Mouse (Mus musculus): ENCODE results near the gene 2010111I01Rik. TPM values are rescaled to one million over a fixed set of nuclear protein-coding genes. Genes with fewer than 3 reads are reported as not detected.

The 2010111I01Rik gene
- polyA plus RNA-seq, 1 experiment: 117 TPM

DNA sequence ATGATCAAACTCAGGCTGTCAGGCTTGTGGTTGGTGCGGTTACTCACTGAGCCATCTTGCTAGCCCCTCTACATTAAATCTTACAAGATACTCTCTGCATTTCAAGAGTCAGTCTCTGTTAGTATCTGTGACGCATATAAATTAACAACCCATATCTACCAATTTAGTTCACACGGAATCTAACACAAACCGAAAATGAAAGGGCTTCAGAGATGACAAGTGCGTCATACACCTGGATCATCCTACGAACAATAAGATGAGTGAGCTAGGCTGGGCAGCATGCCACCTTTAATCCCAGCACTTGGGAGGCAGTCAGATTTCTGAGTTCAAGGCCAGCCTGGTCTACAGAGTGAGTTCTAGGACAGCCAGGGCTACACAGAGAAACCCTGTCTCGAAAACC, 355.1 kb downstream of the 2010111I01Rik start:
- TF ChIP-seq CTCF (IDR thresholded peaks at IDR 0.05; ENCODE audit: extremely low read depth, insufficient read depth, low read length) (no peak), POLR2A (IDR thresholded peaks at IDR 0.05; ENCODE audit: extremely low read depth, insufficient read depth, low read length) (no peak)

DNA sequence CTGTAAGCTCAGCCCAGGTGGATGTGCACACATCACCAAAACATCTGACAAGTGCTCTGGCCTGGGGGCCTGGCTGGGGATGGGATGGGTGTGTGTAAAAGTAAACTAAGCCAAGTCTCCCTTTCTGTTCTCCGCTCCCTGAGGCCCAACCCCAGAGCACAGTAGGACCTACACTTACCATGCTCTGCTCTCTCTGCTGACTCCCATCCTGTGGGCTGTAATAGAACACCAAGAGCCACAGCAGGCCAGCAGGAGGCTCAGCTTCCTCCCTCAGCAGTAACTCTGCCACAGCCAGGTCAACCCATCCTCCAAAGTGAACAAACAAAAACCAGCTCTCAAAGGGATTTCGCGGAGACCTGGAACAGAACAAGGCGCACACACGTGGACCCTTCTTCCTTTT, 357.0 kb downstream of the 2010111I01Rik start:
- H3K4me3 ChIP-seq (ENCODE audit: insufficient read depth, low read length): no peak overlapping the region
- H3K27ac ChIP-seq (ENCODE audit: insufficient read depth, low read length): peak overlapping the region; percentile 74
- H3K4me1 ChIP-seq (ENCODE audit: control insufficient read depth, insufficient read depth, low read length): peaks cover 6% of the 10 kb centered on the region
- TF ChIP-seq CTCF (IDR thresholded peaks at IDR 0.05; ENCODE audit: extremely low read depth, insufficient read depth, low read length): no peak
- TF ChIP-seq POLR2A (IDR thresholded peaks at IDR 0.05; ENCODE audit: extremely low read depth, insufficient read depth, low read length): no peak

More for the DNA sequence above, 355.1 kb downstream of the 2010111I01Rik start:
- no peak overlapping the region for H3K27ac ChIP-seq (ENCODE audit: insufficient read depth, low read length)
- peaks cover 5% of the 10 kb centered on the region for H3K4me1 ChIP-seq (ENCODE audit: control insufficient read depth, insufficient read depth, low read length)
- H3K4me3 ChIP-seq (ENCODE audit: insufficient read depth, low read length): no peak overlapping the region

DNA sequence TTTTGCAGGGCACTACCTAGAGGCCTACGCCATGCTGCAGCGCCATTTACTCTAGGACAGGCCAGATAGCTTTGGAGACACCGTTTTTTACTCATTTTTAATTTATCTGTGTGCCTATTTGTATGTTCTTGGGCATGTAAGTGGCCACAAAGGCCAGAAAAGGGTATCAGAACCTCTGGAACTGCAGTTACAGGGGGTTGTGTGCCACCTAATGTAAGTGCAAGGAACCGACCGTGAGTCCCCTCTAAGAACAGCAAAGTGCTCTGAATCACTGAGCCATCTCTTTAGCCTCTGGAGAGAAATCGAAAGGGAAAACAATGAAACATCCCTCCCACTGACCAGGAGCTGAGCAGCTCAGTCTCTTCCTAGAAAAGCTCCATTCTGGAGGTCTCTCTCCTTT, 358.1 kb downstream of the 2010111I01Rik start:
- no peak overlapping the region for H3K4me3 ChIP-seq (ENCODE audit: insufficient read depth, low read length)
- TF ChIP-seq POLR2A (IDR thresholded peaks at IDR 0.05; ENCODE audit: extremely low read depth, insufficient read depth, low read length) (no peak), CTCF (IDR thresholded peaks at IDR 0.05; ENCODE audit: extremely low read depth, insufficient read depth, low read length) (no peak)
- H3K27ac ChIP-seq (ENCODE audit: insufficient read depth, low read length): peak overlapping the region; percentile 60; the same call in 1 of the 2 replicates

DNA sequence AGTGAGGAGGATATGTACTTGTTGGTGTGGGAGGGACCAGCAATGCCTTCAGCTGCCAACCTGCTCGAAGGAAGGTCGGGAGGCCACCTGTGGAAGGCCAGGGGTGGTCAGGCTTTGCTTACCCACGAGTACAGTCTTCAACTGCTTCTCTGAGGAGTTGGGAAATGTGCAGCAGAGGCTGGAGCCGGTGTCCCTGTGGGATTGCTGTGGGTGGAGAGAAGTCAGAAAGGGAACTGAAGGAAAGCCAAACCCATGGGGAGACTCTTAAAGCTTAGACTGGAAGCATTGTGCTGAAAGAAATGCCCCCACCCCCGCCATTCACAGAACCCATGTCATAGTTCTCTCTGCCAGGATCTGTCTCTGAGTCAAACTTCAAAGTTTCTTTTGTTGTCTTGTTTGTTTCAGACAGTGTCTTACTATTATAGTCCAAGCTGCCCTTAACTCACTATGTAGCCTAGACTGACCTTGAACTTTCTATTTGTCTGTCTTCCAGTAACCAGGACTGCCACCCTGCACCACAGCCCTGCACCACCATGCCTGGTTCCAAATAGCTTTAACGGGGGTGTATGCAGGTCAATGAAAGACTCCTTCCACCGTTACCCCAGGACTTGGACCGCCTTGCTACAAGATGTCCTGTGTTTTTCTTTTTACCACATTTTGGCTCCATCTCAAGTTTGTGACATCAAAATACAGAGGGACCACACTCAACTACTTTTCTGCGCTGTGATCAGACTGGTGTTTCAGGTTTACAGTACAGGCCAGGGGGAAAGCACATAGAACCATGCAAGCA, 358.8 kb downstream of the 2010111I01Rik start:
- no peak for TF ChIP-seq POLR2A (IDR thresholded peaks at IDR 0.05; ENCODE audit: extremely low read depth, insufficient read depth, low read length)
- no peak for TF ChIP-seq CTCF (IDR thresholded peaks at IDR 0.05; ENCODE audit: extremely low read depth, insufficient read depth, low read length)
- peaks cover 6% of the 10 kb centered on the region for H3K4me1 ChIP-seq (ENCODE audit: control insufficient read depth, insufficient read depth, low read length)
- peak overlapping the region; percentile 60 for H3K27ac ChIP-seq (ENCODE audit: insufficient read depth, low read length)
- H3K4me3 ChIP-seq (ENCODE audit: insufficient read depth, low read length): no peak overlapping the region

More for the DNA sequence above, 358.1 kb downstream of the 2010111I01Rik start:
- peaks cover 6% of the 10 kb centered on the region for H3K4me1 ChIP-seq (ENCODE audit: control insufficient read depth, insufficient read depth, low read length)

DNA sequence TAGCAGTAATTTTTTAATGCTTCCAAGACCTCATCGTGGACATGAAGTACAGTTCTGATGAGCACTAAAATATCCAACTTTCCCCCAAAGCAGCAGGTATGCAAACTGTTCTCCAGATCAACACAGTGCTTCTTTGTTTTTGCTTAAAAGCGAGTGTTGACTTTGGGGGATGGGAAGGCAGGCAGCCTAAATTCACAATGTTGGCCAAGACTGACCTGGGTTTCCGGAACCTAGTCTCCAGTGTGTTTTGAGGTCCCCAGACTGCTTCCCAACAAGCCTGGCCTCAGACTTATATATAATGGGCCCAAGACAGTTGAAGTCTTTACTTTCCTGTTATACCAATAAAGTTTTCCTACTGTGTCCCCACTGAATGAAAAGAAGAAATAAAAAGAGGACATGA, 359.6 kb downstream of the 2010111I01Rik start:
- peak overlapping the region; percentile 60 for H3K27ac ChIP-seq (ENCODE audit: insufficient read depth, low read length)
- no peak for TF ChIP-seq POLR2A (IDR thresholded peaks at IDR 0.05; ENCODE audit: extremely low read depth, insufficient read depth, low read length)
- TF ChIP-seq CTCF (IDR thresholded peaks at IDR 0.05; ENCODE audit: extremely low read depth, insufficient read depth, low read length): no peak
- H3K4me1 ChIP-seq (ENCODE audit: control insufficient read depth, insufficient read depth, low read length): peaks cover 5% of the 10 kb centered on the region; the same call in 1 of the 2 replicates
- no peak overlapping the region for H3K4me3 ChIP-seq (ENCODE audit: insufficient read depth, low read length)

DNA sequence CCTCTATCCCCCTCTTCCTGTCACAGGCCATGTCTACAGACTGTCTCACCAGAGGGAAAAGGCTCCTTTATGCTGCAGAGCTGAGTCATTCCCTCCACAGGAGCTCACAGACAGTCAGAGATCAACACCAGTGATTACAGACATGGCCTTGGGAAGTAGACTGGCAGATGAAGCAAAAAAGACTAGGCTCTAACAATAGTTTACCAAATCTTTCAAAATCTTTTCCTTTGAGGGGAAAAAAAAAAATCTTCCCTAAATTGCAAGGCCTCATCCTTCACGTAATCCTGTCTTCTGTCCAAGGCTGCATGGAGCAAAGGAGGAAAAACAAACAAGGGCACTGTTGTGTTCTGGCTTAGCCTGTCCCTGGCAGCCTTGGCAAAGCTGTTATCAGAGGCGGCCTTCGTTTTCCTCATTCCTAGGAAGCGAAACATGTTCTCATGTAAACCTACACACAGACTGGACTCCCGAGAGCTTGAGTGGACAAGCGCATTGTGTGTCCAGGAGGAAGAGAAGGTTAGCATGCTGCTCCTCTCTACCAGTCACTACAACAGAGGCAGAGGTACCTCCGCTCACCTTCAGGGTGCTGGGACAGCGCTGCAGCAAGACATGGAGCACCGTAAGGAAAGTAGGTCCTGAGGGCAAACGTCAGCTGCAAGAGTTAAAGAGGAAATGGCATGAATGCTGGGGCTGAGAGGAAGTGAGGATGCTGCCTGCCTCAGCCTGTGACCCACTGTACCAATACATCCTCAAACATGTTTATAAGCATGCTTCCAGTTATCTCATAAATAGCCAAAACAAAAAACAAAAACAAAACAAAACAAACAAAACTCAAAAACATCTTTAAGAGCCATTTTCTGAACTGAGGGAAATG, 360.5 kb downstream of the 2010111I01Rik start:
- Histone ChIP-seq H3K4me1 (ENCODE audit: control insufficient read depth, insufficient read depth, low read length) (peaks cover 5% of the 10 kb centered on the region; the same call in 1 of the 2 replicates), H3K27ac (ENCODE audit: insufficient read depth, low read length) (peak overlapping the region; percentile 60; the same call in 1 of the 2 replicates)
- TF ChIP-seq POLR2A (IDR thresholded peaks at IDR 0.05; ENCODE audit: extremely low read depth, insufficient read depth, low read length): no peak
- TF ChIP-seq CTCF (IDR thresholded peaks at IDR 0.05; ENCODE audit: extremely low read depth, insufficient read depth, low read length): no peak

DNA sequence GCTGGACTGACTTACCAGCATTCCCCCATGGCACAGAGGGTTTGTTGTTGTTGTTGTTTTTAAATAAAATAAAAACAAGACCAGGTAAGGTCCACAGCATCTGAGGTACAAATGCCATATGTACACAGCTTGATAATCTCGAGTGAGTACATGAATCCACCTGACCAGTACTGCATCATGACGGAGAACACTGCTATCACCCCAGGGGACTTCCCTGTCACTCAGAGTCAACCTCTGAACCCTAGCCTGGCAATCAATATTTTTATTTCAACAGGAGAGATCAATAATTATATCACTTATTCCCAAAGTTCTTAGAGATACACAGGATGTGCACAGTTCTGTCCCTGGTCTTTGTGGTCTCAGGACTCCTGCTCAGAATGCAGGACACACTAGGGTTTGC, 361.3 kb downstream of the 2010111I01Rik start:
- TF ChIP-seq POLR2A (IDR thresholded peaks at IDR 0.05; ENCODE audit: extremely low read depth, insufficient read depth, low read length) (no peak), CTCF (IDR thresholded peaks at IDR 0.05; ENCODE audit: extremely low read depth, insufficient read depth, low read length) (no peak)
- Histone ChIP-seq H3K4me1 (ENCODE audit: control insufficient read depth, insufficient read depth, low read length) (peaks cover 5% of the 10 kb centered on the region; the same call in 1 of the 2 replicates), H3K4me3 (ENCODE audit: insufficient read depth, low read length) (no peak overlapping the region), H3K27ac (ENCODE audit: insufficient read depth, low read length) (no peak overlapping the region)

More for the DNA sequence above, 360.5 kb downstream of the 2010111I01Rik start:
- no peak overlapping the region for H3K4me3 ChIP-seq (ENCODE audit: insufficient read depth, low read length)

DNA sequence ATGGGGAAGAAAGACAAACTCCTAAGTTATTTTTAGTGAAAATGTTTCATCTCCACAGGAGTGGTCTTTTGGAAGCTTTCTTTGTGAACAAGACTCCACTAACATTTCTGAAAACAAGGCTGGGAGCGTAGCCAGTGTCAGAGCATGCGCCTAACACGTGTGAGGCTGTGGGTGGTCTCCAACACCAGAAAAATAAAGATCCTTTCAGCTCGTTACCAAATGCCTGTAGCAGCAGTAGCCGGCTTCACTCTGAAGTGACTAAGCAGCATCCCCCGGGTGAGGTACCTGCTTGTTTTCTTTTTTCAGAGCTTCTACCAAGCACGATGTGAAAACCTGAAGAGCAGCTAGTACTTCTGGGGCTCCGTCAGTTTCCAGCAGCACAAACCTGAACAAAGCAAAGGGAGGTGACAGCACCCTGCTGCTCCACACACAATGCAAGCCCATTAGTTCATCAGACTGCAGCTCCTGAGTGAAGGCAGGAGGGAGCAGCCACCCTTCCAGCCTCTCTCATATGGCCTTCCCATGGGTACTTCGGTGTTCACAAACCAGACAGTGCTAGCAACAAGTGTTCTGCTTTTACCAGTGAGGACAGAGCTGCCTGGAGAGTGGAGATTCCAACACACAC, 365.7 kb downstream of the 2010111I01Rik start:
- Histone ChIP-seq H3K4me1 (ENCODE audit: control insufficient read depth, insufficient read depth, low read length) (peaks cover 2% of the 10 kb centered on the region; the same call in 1 of the 2 replicates), H3K4me3 (ENCODE audit: insufficient read depth, low read length) (no peak overlapping the region), H3K27ac (ENCODE audit: insufficient read depth, low read length) (peak overlapping the region; percentile 71; the same call in 1 of the 2 replicates)
- TF ChIP-seq CTCF (IDR thresholded peaks at IDR 0.05; ENCODE audit: extremely low read depth, insufficient read depth, low read length): no peak
- TF ChIP-seq POLR2A (IDR thresholded peaks at IDR 0.05; ENCODE audit: extremely low read depth, insufficient read depth, low read length): no peak

DNA sequence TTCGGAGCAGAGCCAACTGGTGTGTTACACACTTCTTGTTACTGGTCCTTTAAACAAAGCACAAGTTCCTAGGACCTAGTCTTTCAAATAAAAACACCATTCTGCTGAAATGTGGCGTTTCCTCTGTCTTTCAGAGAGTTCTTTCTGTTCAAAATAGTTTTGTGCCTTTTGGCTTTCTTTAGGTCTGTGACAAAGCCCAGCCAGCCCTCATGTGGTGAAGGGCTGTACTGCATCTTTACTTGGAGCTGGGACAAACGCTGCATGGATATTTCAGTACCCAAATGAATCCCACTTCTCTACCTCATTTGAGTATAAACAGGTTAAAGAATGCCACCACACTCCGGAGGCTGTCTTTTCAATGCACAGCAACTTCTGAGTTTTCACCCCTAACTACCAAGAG, 366.7 kb downstream of the 2010111I01Rik start:
- Histone ChIP-seq H3K27ac (ENCODE audit: insufficient read depth, low read length) (no peak overlapping the region), H3K4me1 (ENCODE audit: control insufficient read depth, insufficient read depth, low read length) (0 out of 2 replicates have a peak, but pooled peaks cover 2% of the 10 kb centered on the region), H3K4me3 (ENCODE audit: insufficient read depth, low read length) (no peak overlapping the region)
- TF ChIP-seq POLR2A (IDR thresholded peaks at IDR 0.05; ENCODE audit: extremely low read depth, insufficient read depth, low read length): no peak
- TF ChIP-seq CTCF (IDR thresholded peaks at IDR 0.05; ENCODE audit: extremely low read depth, insufficient read depth, low read length): peak; percentile 73
